Mouse (Mus musculus): Measurements from ENCODE around the gene Mdga2.

Mdga2 gene

GRCm38 (mm10) chr12:67059136-67060014 is 163.0 kb downstream of the Mdga2 start:
- DNase-seq (ENCODE audit: low read depth in 2 of 2, low spot score in 2 of 2) = no peak

DNA sequence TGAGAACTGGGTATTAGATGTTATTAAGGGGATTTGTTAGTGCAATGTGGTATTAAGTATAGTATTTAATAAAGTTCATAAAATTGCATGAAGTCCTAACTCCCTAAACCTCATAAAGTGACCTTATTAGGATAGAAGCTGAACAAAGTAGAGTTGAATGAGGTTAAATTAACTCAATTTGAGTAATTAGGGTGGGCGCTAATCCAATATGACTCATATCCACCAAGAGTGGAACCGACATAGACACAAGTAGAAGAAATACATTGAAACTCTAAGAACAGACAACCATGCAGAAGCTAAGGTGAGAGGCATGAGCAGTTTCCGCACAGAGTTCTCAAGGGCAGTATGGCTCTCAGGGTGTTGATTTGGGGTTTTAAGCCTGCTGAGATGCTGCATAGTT is 165.7 kb downstream of the Mdga2 start:
- DNase-seq (ENCODE audit: low read depth in 2 of 2, low spot score in 2 of 2) = no peak

DNA sequence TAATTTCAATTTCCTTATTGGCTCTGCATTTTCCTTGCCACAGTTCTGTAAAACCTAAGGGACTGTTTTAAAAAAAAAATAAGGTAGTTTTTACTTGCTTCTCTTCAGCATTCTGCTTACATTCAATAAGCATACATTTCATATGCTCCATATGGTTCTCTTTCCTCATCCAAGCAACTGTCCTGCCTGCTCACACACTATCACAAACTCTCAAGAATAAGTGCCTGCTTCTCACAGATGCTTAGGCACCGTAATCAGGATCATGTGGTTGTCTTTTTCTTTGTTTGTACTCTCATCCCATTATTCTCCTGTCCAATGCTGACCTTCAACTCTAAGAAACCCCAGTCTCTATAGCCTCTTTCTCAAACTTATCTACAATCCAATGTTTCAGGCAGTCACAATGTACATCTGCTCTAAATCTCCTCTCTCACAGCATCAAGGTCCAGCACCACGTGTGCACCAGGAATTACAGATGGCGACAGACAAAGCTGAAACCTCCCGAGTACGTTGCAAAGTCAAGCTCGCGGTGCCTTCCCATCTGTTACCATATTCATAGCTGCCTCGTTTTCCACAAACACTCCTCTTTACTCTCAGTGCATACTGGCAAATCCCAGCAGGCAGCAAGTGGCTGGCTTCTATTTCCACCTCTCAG is 177.1 kb downstream of the Mdga2 start:
- no peak for DNase-seq (ENCODE audit: low read depth in 2 of 2, low spot score in 2 of 2)

DNA sequence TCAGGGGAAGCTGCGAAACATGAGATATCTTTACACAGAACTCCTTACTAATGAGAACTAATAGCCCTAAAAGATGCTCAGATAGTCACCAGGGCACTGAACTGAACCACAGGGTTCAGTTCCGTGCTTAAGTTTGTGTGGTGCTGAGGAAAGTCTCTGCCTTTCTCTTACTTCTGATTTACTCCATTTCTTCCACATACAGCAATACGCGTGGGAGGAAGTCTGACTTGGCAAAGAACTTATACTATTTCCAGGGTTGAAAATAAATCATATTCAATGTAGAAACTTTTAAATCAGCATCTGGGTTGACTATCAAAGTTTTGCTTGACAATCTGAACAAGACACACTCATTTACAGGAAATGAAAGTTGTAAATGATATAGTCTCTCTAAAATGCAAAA is 180.5 kb downstream of the Mdga2 start:
- no peak for DNase-seq (ENCODE audit: low read depth in 2 of 2, low spot score in 2 of 2)

- no peak for DNase-seq (ENCODE audit: low read depth in 2 of 2, low spot score in 2 of 2)
These were observed 186.7 kb downstream of the Mdga2 start for GRCm38 (mm10) chr12:67035509-67036261.

DNA sequence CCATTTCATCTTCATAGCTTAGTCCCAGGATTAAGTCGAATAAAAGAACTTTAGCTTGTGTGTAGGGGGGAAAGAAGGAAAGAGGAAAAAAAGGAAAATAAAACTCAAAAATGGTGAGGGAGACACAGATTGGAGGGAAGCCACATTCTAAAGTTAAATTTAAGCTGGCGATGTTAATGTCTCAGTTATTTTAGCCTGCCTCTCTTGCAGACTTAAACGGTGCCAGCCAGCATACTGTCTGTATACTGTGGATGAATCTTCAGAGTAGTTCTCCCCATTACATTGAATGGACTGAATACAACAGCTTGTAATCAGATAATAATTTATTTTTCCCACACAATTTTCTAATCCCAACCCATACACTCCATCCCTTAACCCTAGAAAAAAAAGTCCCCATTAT is 205.2 kb downstream of the Mdga2 start:
- DNase-seq (ENCODE audit: low read depth in 2 of 2, low spot score in 2 of 2) = no peak

DNA sequence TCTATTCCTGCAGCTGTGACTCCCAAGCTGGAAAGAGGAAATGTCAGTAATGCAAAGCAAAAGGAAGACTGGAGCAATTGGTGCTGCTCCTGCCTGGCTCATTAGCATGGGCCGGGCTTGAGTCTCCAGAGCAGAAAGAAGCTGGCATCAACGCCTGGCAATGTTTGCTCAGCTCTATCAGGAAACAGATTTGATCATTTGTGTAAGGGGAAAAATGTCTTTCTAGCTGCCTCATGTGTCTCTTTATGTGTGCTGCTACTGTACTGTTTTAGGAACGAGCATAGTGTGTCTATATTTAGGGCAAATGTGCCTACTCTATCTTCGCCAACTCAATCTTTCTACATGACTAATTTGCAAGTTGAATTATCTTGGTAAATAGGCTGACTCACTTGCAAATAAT is 211.0 kb downstream of the Mdga2 start:
- DNase-seq (ENCODE audit: low read depth in 2 of 2, low spot score in 2 of 2) = no peak

DNA sequence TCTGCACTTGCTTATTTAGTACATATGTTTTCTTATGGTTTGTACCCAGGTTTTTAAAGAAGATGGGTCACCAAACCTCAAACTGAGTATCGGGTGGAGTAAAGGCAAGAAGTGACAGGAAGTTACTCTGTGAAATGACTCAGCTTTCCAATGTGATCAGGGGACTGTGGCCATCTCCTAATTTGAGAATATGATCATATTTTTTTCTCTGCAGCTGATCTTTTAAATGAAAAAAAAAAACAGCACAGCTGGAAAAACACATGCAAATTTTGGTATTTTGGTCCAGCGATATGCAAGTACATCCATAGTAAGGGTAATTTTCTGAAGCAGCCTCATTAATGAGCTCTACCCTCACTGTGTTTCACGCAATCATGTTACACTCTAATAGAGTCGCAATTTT is 212.0 kb downstream of the Mdga2 start:
- DNase-seq (ENCODE audit: low read depth in 2 of 2, low spot score in 2 of 2) = no peak

DNA sequence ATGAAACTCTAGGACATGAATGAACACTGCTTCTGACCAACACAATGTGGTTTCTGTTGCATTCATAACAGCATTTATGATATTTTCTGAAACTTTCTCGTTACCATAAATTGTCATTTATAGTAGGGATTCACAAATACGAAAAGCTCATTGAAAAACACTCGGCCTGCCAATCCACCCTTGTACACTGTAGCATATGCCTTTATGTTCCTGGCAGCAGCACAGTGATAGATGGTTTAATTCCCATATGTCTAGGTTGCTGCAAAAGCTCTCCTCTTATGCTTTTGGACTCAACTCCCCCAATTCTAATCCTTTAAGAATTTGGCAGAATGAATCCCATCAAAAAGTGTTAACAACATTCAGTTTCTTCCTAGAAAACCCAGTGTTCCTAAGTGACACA is 213.2 kb downstream of the Mdga2 start:
- no peak for DNase-seq (ENCODE audit: low read depth in 2 of 2, low spot score in 2 of 2)

DNA sequence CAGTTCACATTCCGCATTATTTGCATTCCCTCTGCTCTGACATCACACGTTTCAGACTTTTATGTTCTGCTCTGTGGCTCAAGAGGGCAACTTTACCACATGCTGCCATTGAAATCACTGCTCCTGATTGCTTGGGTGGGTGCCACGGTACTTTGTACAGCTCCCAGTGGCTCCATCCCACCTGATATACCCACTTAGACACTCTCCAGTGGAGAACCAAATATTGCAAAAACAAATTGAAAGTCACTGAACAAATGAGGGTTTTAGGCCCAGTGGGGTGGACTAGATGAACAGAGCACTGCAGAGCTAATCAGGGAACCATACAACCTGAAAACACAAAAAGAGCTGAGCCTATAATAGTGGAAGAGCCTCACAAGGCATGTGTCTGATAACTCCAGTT is 268.2 kb downstream of the Mdga2 start:
- DNase-seq (ENCODE audit: low read depth in 2 of 2, low spot score in 2 of 2) = no peak

DNA sequence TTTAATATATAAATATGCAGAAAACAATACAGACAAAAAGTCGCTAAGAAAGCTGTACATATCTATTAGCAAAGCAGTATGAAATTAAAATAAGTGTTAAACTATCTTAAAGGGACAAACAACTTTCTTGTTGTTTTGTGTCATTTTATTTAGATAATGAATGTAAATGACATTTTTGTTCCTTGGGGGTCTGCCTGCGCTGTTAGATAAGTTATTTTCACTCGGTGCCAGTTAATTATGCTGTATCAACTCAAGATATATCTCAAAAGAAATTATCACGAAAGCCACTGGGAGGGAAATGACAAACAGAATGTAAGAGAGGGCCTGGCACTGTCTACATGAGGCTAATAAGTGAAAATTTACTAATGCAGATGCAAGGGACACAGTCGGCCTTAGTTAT is 306.6 kb downstream of the Mdga2 start:
- no peak for DNase-seq (ENCODE audit: low read depth in 2 of 2, low spot score in 2 of 2)

DNA sequence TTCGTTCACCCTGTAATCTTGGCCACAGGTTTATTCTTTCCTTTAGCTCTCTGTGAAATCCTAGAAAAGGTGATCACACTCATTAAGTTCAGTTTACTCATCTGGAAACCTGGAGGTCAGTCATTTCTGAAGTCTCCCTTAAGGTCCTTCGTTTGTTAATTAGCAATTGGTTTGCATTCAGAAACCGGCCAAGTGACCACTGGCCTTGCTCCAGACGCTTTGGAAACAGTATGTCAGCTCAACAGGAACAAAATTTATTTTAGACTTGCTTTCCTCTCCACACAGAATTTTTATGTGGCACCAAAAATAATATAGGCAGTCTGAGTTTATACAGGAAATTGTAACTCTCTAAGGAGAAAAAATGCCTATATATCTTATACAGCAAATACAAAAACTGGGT is 323.0 kb downstream of the Mdga2 start:
- DNase-seq (ENCODE audit: low read depth in 2 of 2, low spot score in 2 of 2) = no peak

GRCm38 (mm10) chr12:66896790-66897189 is 325.6 kb downstream of the Mdga2 start:
- DNase-seq (ENCODE audit: low read depth in 2 of 2, low spot score in 2 of 2) = no peak

DNA sequence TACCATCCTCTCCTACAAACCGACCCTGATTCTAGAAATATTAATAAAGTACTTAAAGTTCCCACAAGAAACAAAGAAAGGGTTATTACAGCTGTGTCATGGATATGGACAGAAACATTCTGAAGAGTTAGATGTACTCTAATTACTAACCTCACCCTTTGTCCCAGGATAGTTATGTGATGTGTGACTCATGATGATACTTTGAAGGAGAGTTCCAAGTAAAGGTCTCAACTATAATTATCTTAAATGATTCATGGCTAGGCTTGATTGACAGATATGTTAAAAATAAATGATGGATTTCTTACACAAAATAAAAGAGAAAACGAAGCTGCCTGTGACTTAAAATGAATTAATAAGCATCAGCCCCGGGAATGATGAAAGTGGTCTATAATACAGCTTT is 332.1 kb downstream of the Mdga2 start:
- DNase-seq (ENCODE audit: low read depth in 2 of 2, low spot score in 2 of 2) = no peak

GRCm38 (mm10) chr12:66889276-66889675 is 333.1 kb downstream of the Mdga2 start:
- no peak for DNase-seq (ENCODE audit: low read depth in 2 of 2, low spot score in 2 of 2)

GRCm38 (mm10) chr12:66888636-66889035 is 333.7 kb downstream of the Mdga2 start:
- no peak for DNase-seq (ENCODE audit: low read depth in 2 of 2, low spot score in 2 of 2)

GRCm38 (mm10) chr12:66866199-66866598 is 356.1 kb downstream of the Mdga2 start:
- DNase-seq (ENCODE audit: low read depth in 2 of 2, low spot score in 2 of 2) = no peak

- no peak for DNase-seq (ENCODE audit: low read depth in 2 of 2, low spot score in 2 of 2)
These were observed 369.2 kb downstream of the Mdga2 start for GRCm38 (mm10) chr12:66853167-66853566.

GRCm38 (mm10) chr12:66840336-66840735 is 382.0 kb downstream of the Mdga2 start:
- DNase-seq (ENCODE audit: low read depth in 2 of 2, low spot score in 2 of 2) = no peak

- no peak for DNase-seq (ENCODE audit: low read depth in 2 of 2, low spot score in 2 of 2)
These were observed 466.7 kb downstream of the Mdga2 start for GRCm38 (mm10) chr12:66755653-66756052.

- DNase-seq (ENCODE audit: low read depth in 2 of 2, low spot score in 2 of 2) = no peak
These were observed 487.8 kb downstream of the Mdga2 start for GRCm38 (mm10) chr12:66734536-66734935.

GRCm38 (mm10) chr12:66724474-66724873 is 497.9 kb downstream of the Mdga2 start:
- no peak for DNase-seq (ENCODE audit: low read depth in 2 of 2, low spot score in 2 of 2)

All from CD8-positive naive resting alpha-beta T cell, adult 2 months (primary cell).